Mouse (Mus musculus): ENCODE data around the gene 1110025L11Rik. TPM values are rescaled to one million over a fixed set of nuclear protein-coding genes. Genes with fewer than 3 reads are reported as not detected.
A peak's percentile ranks its signal among the peaks of the same experiment; 100 is the strongest.
"Not testable (repeated sequence)": the region's sequence is repeated elsewhere in the genome, so short reads cannot be mapped to it uniquely, and the experiment has no call there.

1110025L11Rik gene
- not detected in 2 replicates for polyA plus RNA-seq (2012; rRNA removed)
- not detected in 2 replicates for polyA plus RNA-seq (2014; fragmentation: Nextera tagmentation; extraction: Ambion mirVana)

DNA sequence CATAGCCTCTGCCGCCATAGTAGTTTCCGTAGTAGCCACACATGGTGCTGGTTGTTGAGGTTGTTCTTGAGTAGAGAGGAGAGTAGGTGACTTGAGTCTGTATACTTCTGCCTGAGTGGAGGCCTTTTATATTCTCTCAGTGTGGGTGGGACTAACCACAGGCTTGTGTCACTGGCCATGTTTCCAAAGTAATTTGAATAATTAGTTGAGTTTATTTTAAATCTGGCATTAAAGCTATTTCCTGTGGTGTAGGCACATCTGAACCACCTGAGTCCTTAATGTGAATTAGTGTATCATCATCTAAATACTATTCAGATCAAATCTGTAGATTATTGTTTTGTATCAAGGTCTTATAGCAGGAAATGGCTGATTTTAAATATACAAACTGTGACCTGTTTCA is at the start of gene 1110025L11Rik:
Gene 1110025L11Rik, minus strand, starts transcription at position 101 of the 400 bp plus-strand sequence.
- not testable (repeated sequence) for H3K4me2 ChIP-seq (replicated peaks; ENCODE audit: low read depth, low read length, severe bottlenecking); H3K4me3 ChIP-seq (replicated peaks; ENCODE audit: low read length); H3K27me3 ChIP-seq (ENCODE audit: control insufficient read depth, insufficient read depth, low read length); H3K36me3 ChIP-seq (ENCODE audit: control insufficient read depth, insufficient read depth, low read length); H3K4me1 ChIP-seq (ENCODE audit: control insufficient read depth, insufficient read depth, low read length); H3K9ac ChIP-seq (ENCODE audit: low read depth, low read length, severe bottlenecking); ATAC-seq (ENCODE audit: low FRiP score, low read depth); DNase-seq (ENCODE audit: low spot score); H3K9me3 ChIP-seq (ENCODE audit: control insufficient read depth, low read length); H3K27ac ChIP-seq (replicated peaks; ENCODE audit: low read depth, low read length)
- no CpG with 5 or more reads among the region's 2 CpGs for WGBS

DNA sequence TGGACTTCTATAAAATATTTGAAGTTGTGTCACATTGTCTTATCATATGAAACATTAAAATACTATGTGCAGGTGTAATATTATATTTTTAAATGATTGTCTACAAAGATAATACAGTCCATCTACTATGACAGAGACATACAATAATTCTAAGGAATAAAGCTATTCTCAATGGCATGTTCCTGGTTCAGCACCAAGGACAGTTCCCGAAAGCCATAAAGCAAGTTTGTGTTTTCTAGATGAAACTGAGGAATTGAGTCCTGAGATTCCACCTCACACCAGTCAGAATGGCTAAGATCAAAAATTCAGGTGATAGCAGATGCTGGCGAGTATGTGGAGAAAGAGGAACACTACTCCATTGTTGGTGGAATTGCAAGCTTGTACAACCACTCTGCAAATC is 7.2 kb upstream of the 1110025L11Rik start:
- not testable (repeated sequence) for H3K4me2 ChIP-seq (replicated peaks; ENCODE audit: low read depth, low read length, severe bottlenecking); H3K4me1 ChIP-seq (ENCODE audit: control insufficient read depth, insufficient read depth, low read length); ATAC-seq (ENCODE audit: low FRiP score, low read depth); H3K27me3 ChIP-seq (ENCODE audit: control insufficient read depth, insufficient read depth, low read length); H3K27ac ChIP-seq (replicated peaks; ENCODE audit: low read depth, low read length); H3K4me3 ChIP-seq (replicated peaks; ENCODE audit: low read length); H3K36me3 ChIP-seq (ENCODE audit: control insufficient read depth, insufficient read depth, low read length); H3K9ac ChIP-seq (ENCODE audit: low read depth, low read length, severe bottlenecking); H3K9me3 ChIP-seq (ENCODE audit: control insufficient read depth, low read length)
- WGBS = 59% methylated on average over 2 of the region's 2 CpGs
- DNase-seq (ENCODE audit: low spot score) = peak; percentile 65

GRCm38 (mm10) chr16:89047783-89048182 is 16.0 kb downstream of the 1110025L11Rik start, which contains the start of gene Krtap6-5:
TSS of gene Krtap6-5 (minus strand) at chr16:89047883.
- Histone ChIP-seq H3K4me2 (replicated peaks; ENCODE audit: low read depth, low read length, severe bottlenecking) (no peak within 1 kb of the TSS), H3K4me3 (replicated peaks; ENCODE audit: low read length) (no peak within 1 kb of the TSS), H3K36me3 (ENCODE audit: control insufficient read depth, insufficient read depth, low read length) (no peaks in the 10 kb centered on the region), H3K27ac (replicated peaks; ENCODE audit: low read depth, low read length) (no peak within 1 kb of the TSS), H3K27me3 (ENCODE audit: control insufficient read depth, insufficient read depth, low read length) (no peaks in the 10 kb centered on the region), H3K9me3 (ENCODE audit: control insufficient read depth, low read length) (no peaks in the 10 kb centered on the region), H3K9ac (ENCODE audit: low read depth, low read length, severe bottlenecking) (no peak within 1 kb of the TSS), H3K4me1 (ENCODE audit: control insufficient read depth, insufficient read depth, low read length) (no peaks in the 10 kb centered on the region)
- no peak for ATAC-seq (ENCODE audit: low FRiP score, low read depth)
- DNase-seq (ENCODE audit: low spot score) = no peak
- TF ChIP-seq POLR2A (IDR thresholded peaks at IDR 0.05; ENCODE audit: borderline replicate concordance, extremely low read depth, insufficient read depth, insufficient read length) = no peak
- WGBS = 80% methylated on average over 3 of the region's 3 CpGs

- not testable (repeated sequence) for H3K27me3 ChIP-seq (ENCODE audit: control insufficient read depth, insufficient read depth, low read length); H3K27ac ChIP-seq (replicated peaks; ENCODE audit: low read depth, low read length); H3K36me3 ChIP-seq (ENCODE audit: control insufficient read depth, insufficient read depth, low read length); H3K4me3 ChIP-seq (replicated peaks; ENCODE audit: low read length); ATAC-seq (ENCODE audit: low FRiP score, low read depth); H3K4me1 ChIP-seq (ENCODE audit: control insufficient read depth, insufficient read depth, low read length); DNase-seq (ENCODE audit: low spot score); H3K9me3 ChIP-seq (ENCODE audit: control insufficient read depth, low read length); H3K4me2 ChIP-seq (replicated peaks; ENCODE audit: low read depth, low read length, severe bottlenecking); H3K9ac ChIP-seq (ENCODE audit: low read depth, low read length, severe bottlenecking)
- whole genome bisulfite sequencing = 87% methylated on average over 2 of the region's 4 CpGs
Measured at GRCm38 (mm10) chr16:89041372-89041771, 22.4 kb downstream of the 1110025L11Rik start, which contains the start of gene Gm10228. TSS of gene Gm10228 (minus strand) at chr16:89041472.

- 91% methylated on average over 3 of the region's 3 CpGs for WGBS
- not testable (repeated sequence) for H3K4me3 ChIP-seq (replicated peaks; ENCODE audit: low read length); H3K9ac ChIP-seq (ENCODE audit: low read depth, low read length, severe bottlenecking); H3K4me2 ChIP-seq (replicated peaks; ENCODE audit: low read depth, low read length, severe bottlenecking); H3K4me1 ChIP-seq (ENCODE audit: control insufficient read depth, insufficient read depth, low read length); ATAC-seq (ENCODE audit: low FRiP score, low read depth); H3K9me3 ChIP-seq (ENCODE audit: control insufficient read depth, low read length); DNase-seq (ENCODE audit: low spot score); H3K27me3 ChIP-seq (ENCODE audit: control insufficient read depth, insufficient read depth, low read length); H3K27ac ChIP-seq (replicated peaks; ENCODE audit: low read depth, low read length); H3K36me3 ChIP-seq (ENCODE audit: control insufficient read depth, insufficient read depth, low read length)
Measured at GRCm38 (mm10) chr16:89031399-89031798, 32.4 kb downstream of the 1110025L11Rik start, which contains the start of gene Krtap6-1. TSS of gene Krtap6-1 (plus strand) at chr16:89031699.

DNA sequence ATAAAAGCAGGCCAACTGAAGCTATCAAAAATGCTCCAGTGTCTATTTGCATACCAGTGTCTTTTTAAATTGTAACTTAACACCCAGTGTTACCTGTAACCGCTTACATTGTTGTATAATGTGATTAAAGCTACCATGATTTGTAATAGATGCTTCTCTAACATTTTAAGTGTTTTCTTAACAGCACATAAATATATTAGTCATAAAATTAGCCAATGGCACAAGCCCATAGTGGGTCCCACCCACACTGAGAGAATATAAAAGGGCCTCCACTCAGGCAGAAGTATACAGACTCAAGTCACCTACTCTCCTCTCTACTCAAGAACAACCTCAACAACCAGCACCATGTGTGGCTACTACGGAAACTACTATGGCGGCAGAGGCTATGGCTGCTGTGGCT is 48.8 kb downstream of the 1110025L11Rik start, which contains the start of gene Gm10229:
Gene Gm10229, plus strand, starts transcription at position 301 of the 400 bp plus-strand sequence.
- H3K36me3 ChIP-seq (ENCODE audit: control insufficient read depth, insufficient read depth, low read length); H3K4me2 ChIP-seq (replicated peaks; ENCODE audit: low read depth, low read length, severe bottlenecking); H3K4me3 ChIP-seq (replicated peaks; ENCODE audit: low read length); DNase-seq (ENCODE audit: low spot score); H3K9me3 ChIP-seq (ENCODE audit: control insufficient read depth, low read length); H3K4me1 ChIP-seq (ENCODE audit: control insufficient read depth, insufficient read depth, low read length); H3K27ac ChIP-seq (replicated peaks; ENCODE audit: low read depth, low read length); ATAC-seq (ENCODE audit: low FRiP score, low read depth); H3K9ac ChIP-seq (ENCODE audit: low read depth, low read length, severe bottlenecking); H3K27me3 ChIP-seq (ENCODE audit: control insufficient read depth, insufficient read depth, low read length): not testable (repeated sequence)
- 78% methylated on average over 1 of the region's 3 CpGs for WGBS

All from limb, embryonic 14.5 days (tissue).